Mouse (Mus musculus): ENCODE results near the gene Uggt1.

DNA sequence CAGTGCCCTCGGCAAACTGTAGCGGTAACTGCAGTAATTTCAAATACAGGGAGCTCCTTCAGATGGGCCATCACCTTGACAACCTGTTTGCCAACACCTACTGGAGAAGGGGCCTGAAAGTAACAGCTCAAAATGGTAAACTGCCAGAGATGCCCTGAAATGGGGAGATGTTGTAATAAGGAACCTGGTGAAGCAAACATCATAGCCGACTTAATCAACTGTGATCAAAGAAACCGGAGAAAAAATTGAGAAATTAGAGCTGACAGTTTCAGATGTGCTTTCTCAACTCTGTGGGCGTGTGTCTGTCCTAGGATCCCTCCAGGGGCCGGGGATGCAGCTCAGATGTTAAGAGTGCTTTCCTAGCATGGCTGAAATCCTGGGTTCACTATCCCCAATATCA is 11.3 kb downstream of the Uggt1 start:
- TF ChIP-seq CTCF (IDR thresholded peaks at IDR 0.05; ENCODE audit: low read depth) = no peak
- TF ChIP-seq EP300 (IDR thresholded peaks at IDR 0.05; ENCODE audit: low read depth) = no peak
